Mouse (Mus musculus) monocyte, adult 59 days (primary cell): ENCODE measurements around the gene Atoh8. TPM values are rescaled to one million over a fixed set of nuclear protein-coding genes. Genes with fewer than 3 reads are reported as not detected.

Experiments used
- total RNA-seq, 2 experiments: library from RNA; stranded (reverse); gene quantifications; one replicate each; pipeline ENCODE4 v1.2.4; 2023

The Atoh8 gene
- total RNA-seq: under 1 TPM in 1 of 2 experiments, not detected in 1; 0.36 TPM

DNA sequence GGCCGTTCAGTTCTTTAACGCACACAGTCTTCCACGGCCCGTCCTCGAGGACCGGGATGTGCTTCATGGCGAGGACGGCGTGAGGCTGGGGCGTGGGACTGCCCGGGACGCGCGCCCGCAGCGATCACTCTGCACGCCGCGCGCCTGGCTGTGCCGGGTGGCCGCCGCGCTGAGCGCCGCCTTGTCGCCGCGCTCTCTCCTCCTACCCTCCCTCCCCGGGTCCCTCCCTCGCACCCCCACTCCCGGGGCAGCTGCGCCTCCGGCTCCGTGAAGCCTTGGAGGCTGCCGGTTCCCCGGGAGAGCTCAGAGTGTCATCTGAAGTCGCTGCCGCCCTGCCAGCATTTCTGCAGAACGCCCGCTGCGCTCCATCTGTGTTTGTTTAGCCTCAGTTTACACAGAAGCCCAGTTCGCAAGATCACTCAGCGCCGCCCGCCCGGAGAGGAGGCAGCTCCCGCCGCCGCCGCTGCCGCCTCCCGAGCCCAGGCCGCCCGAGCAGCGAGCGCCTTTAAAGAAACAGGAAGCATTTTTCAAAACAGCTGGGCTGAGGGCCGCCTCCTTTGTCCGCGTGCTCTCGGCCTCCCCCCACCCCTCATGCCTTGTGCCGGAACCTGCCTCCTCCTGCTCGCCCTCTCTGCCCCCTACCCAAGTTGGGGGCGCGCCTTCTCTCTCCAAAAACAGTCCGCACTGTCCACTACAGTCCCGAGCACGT, at the start of gene Atoh8:
Gene Atoh8 (minus strand): TSS at position 480 of the 709 bp plus-strand sequence.

Other genes with a start within 250 kb of the Atoh8 start
- gene St3gal5, start 138.0 kb downstream of the Atoh8 start, total RNA-seq: 10 to 100 TPM; 14.9 to 20.0 TPM
- not detected for gene Sftpb, start 69.0 kb upstream of the Atoh8 start, total RNA-seq
- 10 to 100 TPM; 32.3 to 33.0 TPM for gene Usp39, start 109.6 kb upstream of the Atoh8 start, total RNA-seq
- gene 0610030E20Rik, start 111.7 kb upstream of the Atoh8 start, total RNA-seq: 10 to 100 TPM; 20.8 to 21.8 TPM
- 1 to 10 TPM in 1 of 2 experiments, under 1 TPM in 1; 0.73 to 1.1 TPM for gene Tmem150a, start 119.9 kb upstream of the Atoh8 start, total RNA-seq
- 10 to 100 TPM; 59.7 to 69.4 TPM for gene Rnf181, start 131.4 kb upstream of the Atoh8 start, total RNA-seq
- gene Vamp5, start 144.9 kb upstream of the Atoh8 start, total RNA-seq: 10 to 100 TPM; 22.0 to 32.9 TPM
- gene Vamp8, start 155.1 kb upstream of the Atoh8 start, total RNA-seq: 100 to 1,000 TPM; 201 to 211 TPM
- 10 to 100 TPM; 14.1 to 18.7 TPM for gene Ggcx, start 178.7 kb upstream of the Atoh8 start, total RNA-seq
- 100 to 1,000 TPM; 204 to 208 TPM for gene Mat2a, start 204.0 kb upstream of the Atoh8 start, total RNA-seq